Mouse (Mus musculus) cerebellum, adult 9-10 months (tissue): ENCODE measurements around the gene Nacc1.

Experiments
- DNase-seq: peaks from one replicate; pipeline ENCODE4 v3.0.0; 2022

Gene Nacc1

GRCm38 (mm10) chr8:84713381-84713780 lies 25.7 kb upstream of the Nacc1 start:
- no peak for DNase-seq

GRCm38 (mm10) chr8:84712759-84713120 lies 25.1 kb upstream of the Nacc1 start:
- DNase-seq: no peak

GRCm38 (mm10) chr8:84711933-84712758 lies 24.5 kb upstream of the Nacc1 start:
- DNase-seq: no peak

GRCm38 (mm10) chr8:84711312-84711711 lies 23.6 kb upstream of the Nacc1 start:
- no peak for DNase-seq

- DNase-seq: no peak
These were observed 22.3 kb upstream of the Nacc1 start for GRCm38 (mm10) chr8:84709931-84710330.

GRCm38 (mm10) chr8:84708774-84709475 lies 21.3 kb upstream of the Nacc1 start:
- DNase-seq: peak; percentile 94

GRCm38 (mm10) chr8:84708071-84708541 lies 20.4 kb upstream of the Nacc1 start:
- DNase-seq: no peak

- no peak for DNase-seq
These were observed 19.7 kb upstream of the Nacc1 start for GRCm38 (mm10) chr8:84707267-84707883.

GRCm38 (mm10) chr8:84706610-84707266 lies 19.1 kb upstream of the Nacc1 start:
- no peak for DNase-seq

- DNase-seq: no peak
These were observed 18.3 kb upstream of the Nacc1 start for GRCm38 (mm10) chr8:84705960-84706359.

GRCm38 (mm10) chr8:84704867-84705831 lies 17.5 kb upstream of the Nacc1 start:
- no peak for DNase-seq

GRCm38 (mm10) chr8:84704356-84704755 lies 16.7 kb upstream of the Nacc1 start:
- DNase-seq: no peak

GRCm38 (mm10) chr8:84703466-84704249 lies 16.0 kb upstream of the Nacc1 start:
- DNase-seq: no peak

GRCm38 (mm10) chr8:84702963-84703465 lies 15.4 kb upstream of the Nacc1 start:
- no peak for DNase-seq

- DNase-seq: no peak
These were observed 14.9 kb upstream of the Nacc1 start for GRCm38 (mm10) chr8:84702561-84702960.

GRCm38 (mm10) chr8:84700941-84701911 lies 13.6 kb upstream of the Nacc1 start, which contains the start of gene Lyl1:
TSS of gene Lyl1 (plus strand) at chr8:84701457.
- no peak for DNase-seq

GRCm38 (mm10) chr8:84700526-84700925 lies 12.9 kb upstream of the Nacc1 start:
- DNase-seq: no peak

GRCm38 (mm10) chr8:84699861-84700322 lies 12.2 kb upstream of the Nacc1 start:
- peak; percentile 61 for DNase-seq

GRCm38 (mm10) chr8:84698929-84699401 lies 11.3 kb upstream of the Nacc1 start:
- DNase-seq: peak; percentile 55
